Mouse (Mus musculus): ENCODE measurements at regions not wholly inside any gene's neighbourhood (a gene's known extent, or its start where the extent isn't known, plus 50 kb on each side); places are given as distances from the start of the nearest gene placed in this dataset.

GRCm38 (mm10) chr19:25971210-25971609, 299.0 kb downstream of the Dmrt2 start:
- TF ChIP-seq CTCF (IDR thresholded peaks at IDR 0.05; ENCODE audit: low read depth, low read length), result no peak
- no peak for TF ChIP-seq POLR2A (IDR thresholded peaks at IDR 0.05; ENCODE audit: insufficient read depth, low read length)
- TF ChIP-seq EP300 (IDR thresholded peaks at IDR 0.05; ENCODE audit: insufficient read depth, low read depth, low read length), result no peak

Measured in ES-Bruce4 (cell line).